Mouse (Mus musculus) 3T3-L1 (cell line): ENCODE measurements around the gene Zfp641.

Experiments
- DNase-seq: peaks from one replicate; pipeline ENCODE4 v3.0.0-alpha.2; 2015; ENCODE audit warnings: low read depth, low spot score

Zfp641 gene

GRCm38 (mm10) chr15:98295628-98296551 lies at the start of gene Zfp641:
Gene Zfp641, minus strand, starts transcription at chr15:98296161.
- no peak for DNase-seq

DNA sequence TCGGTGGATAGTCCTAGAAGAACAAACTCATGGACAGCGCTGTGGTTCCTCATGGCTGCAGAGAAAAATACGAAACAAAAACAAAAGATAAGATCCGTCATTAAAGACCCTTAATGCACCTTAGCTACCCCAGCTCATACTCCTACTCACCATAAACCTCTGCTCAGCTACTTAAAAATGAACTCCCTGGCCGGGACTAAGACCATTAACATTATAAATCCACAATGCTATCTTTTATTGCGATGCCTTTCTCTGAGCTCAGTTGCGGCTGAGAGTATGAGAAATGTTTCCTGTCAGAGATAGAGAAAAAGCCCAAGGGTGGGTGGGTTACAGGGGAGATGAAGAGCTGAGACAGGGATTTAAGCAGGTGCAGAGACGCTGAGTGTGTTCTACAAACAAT lies 44.9 kb upstream of the Zfp641 start, which contains the start of gene Olfr284:
Gene Olfr284 (minus strand): TSS at position 101 of the 400 bp plus-strand sequence.
- DNase-seq: no peak

- no peak for DNase-seq
Observed at GRCm38 (mm10) chr15:98317177-98317724, 21.3 kb upstream of the Zfp641 start, which contains the start of gene Olfr285. Gene Olfr285, minus strand, starts transcription at chr15:98317353.

GRCm38 (mm10) chr15:98315703-98316102 lies 19.7 kb upstream of the Zfp641 start:
- DNase-seq: no peak

DNA sequence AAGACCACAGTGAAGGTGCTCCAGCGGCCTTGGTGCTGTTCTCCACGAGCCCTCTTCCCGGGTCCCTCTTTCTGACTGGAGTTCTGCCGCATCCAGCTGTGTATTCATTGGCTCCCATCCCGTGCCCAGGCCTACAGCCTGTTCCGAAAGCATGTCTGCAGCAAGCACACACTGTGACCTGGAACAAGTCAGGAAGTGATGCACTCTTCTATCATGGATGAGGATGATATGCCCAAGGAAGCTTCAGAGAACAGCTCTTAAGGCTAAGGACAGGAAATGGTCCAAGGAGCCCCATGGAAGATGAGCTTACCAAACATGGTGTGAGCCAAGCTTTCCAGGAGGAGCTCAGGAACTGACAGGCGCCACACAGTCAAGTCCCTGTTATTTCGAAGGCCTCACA lies 2.3 kb downstream of the Zfp641 start:
- no peak for DNase-seq

DNA sequence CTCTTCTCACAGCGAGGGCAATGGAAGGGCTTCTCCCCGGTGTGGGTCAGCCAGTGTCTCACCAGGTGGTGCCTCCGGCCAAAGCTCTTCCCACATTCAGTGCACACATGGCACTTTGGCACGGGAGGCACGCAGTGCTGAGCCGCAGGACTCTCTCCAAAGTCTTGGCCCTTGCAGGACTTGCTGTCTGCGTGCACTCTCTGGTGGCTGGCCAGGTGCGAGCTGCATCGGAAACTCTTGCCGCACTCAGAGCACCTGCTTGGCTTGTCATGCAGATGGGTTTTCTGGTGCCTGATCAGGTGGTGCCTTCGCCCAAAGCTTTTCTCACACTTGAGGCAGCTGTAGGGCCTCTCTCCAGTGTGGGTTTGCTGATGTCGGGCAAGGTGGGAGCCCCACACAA lies 7.4 kb downstream of the Zfp641 start:
- no peak for DNase-seq

GRCm38 (mm10) chr15:98286418-98286817 lies 9.5 kb downstream of the Zfp641 start:
- no peak for DNase-seq

GRCm38 (mm10) chr15:98257776-98258175 lies 38.2 kb downstream of the Zfp641 start:
- no peak for DNase-seq

- no peak for DNase-seq
Observed at GRCm38 (mm10) chr15:98257193-98257592, 38.8 kb downstream of the Zfp641 start, which contains the start of gene H1fnt. Gene H1fnt, minus strand, starts transcription at chr15:98257293.

- DNase-seq: no peak
Observed at GRCm38 (mm10) chr15:98256271-98256670, 39.7 kb downstream of the Zfp641 start.
